Mouse (Mus musculus) liver, embryonic 11.5 days (tissue): ENCODE measurements around the gene Ifna4. TPM values are rescaled to one million over a fixed set of nuclear protein-coding genes. Genes with fewer than 3 reads are reported as not detected.

Experiments used
- ATAC-seq: fragments of 200-750 bp; cut with Nextera tagmentation; replicated peaks from 2 replicates; pipeline ENCODE4 v1.8.0; 2017; ENCODE audit warnings: moderate number of reproducible peaks, mild to moderate bottlenecking, moderate TSS enrichment, moderate library complexity; ENCODE audit not compliant: low FRiP score
- DNase-seq: peaks from one replicate; pipeline ENCODE4 v3.0.0-alpha.2; 2017; ENCODE audit warnings: low spot score
- H3K27ac ChIP-seq: fragments of 300-500 bp; sonication (generic); 2 replicates; pipeline ENCODE4 v1.5.1; 2014; ENCODE audit warnings: mild to moderate bottlenecking, low read depth, low read length, control low read depth
- H3K27me3 ChIP-seq: fragments of 300-500 bp; sonication (generic); replicated peaks from 2 replicates; pipeline ENCODE4 v1.6.1; 2014; ENCODE audit warnings: low read length, mixed read lengths; ENCODE audit not compliant: control insufficient read depth, insufficient read depth
- H3K36me3 ChIP-seq: fragments of 300-500 bp; sonication (generic); 2 replicates; pipeline ENCODE4 v1.6.1; 2014; ENCODE audit warnings: mild to moderate bottlenecking, low read length, moderate library complexity, mixed read lengths; ENCODE audit not compliant: control insufficient read depth, insufficient read depth
- H3K4me1 ChIP-seq: fragments of 300-500 bp; sonication (generic); replicated peaks from 2 replicates; pipeline ENCODE4 v1.6.1; 2014; ENCODE audit warnings: low read length, mixed read lengths; ENCODE audit not compliant: control insufficient read depth, insufficient read depth
- H3K4me2 ChIP-seq: fragments of 300-500 bp; sonication (generic); 2 replicates; pipeline ENCODE4 v1.6.1; 2014; ENCODE audit warnings: mild to moderate bottlenecking, control low read depth, moderate library complexity
- H3K4me3 ChIP-seq: fragments of 300-500 bp; sonication (generic); 2 replicates; pipeline ENCODE4 v1.5.1; 2014; ENCODE audit warnings: low read depth, low read length, control low read depth
- H3K9ac ChIP-seq: fragments of 300-500 bp; sonication (generic); 2 replicates; pipeline ENCODE4 v1.6.1; 2014; ENCODE audit warnings: low read depth, low read length, control low read depth
- H3K9me3 ChIP-seq: fragments of 300-500 bp; sonication (generic); 2 replicates; pipeline ENCODE4 v1.6.1; 2016; ENCODE audit warnings: low read length, inconsistent platforms, mixed read lengths; ENCODE audit not compliant: control insufficient read depth
- WGBS: fragments of 180-500 bp; shearing (Covaris S2); extraction: QIAGEN DNeasy Blood & Tissue Kit; methylation state at CpG from one replicate; pipeline ENCODE4 v1.1.7; 2014; 5-methylcytosine and 5-hydroxymethylcytosine counted together
- polyA plus RNA-seq: library from polyadenylated mRNA; unstranded; fragments of >200 nt; fragmentation: Nextera tagmentation; extraction: Ambion mirVana; gene quantifications from 2 replicates; pipeline ENCODE4 v1.2.1, GENCODE M21; 2014

Ifna4 gene
- polyA plus RNA-seq, 1 experiment from 2014 or later = not detected

DNA sequence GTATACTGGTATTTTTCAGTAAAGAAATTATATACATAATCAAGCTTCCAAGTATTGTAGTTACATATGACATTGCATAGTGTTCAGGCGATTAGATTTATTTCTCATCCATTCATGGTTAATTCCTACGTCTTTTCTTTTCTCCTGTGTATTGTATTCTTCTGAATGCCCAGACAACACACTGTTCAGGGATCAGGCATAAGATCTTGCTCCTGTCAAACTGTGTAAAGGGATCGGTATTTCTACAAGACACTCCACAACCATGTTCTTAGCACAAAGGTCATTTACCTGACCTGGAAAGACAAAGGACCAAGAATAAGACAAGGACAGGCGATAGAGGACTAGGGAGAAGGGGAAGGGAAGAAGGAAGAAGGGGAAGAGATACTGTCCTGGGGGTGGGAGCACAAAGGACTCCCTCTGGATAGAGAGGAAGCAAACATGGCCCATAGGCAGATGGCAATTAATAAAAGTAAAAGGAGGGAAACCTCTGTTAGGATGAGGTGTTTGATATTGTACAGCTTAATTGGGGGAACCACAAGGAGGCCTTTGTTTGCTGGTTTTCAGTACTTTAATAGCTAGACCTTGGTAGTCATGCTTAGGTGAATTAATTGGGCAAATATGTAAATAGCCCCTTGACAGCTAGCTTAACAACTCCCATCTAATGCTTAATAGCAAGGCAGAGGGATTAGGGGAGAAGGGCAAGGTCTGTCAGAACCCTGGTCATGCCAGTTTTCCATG, 9.5 kb downstream of the Ifna4 start:
- no peaks in the 10 kb centered on the region for H3K4me1 ChIP-seq
- 60% methylated on average over 4 of the region's 4 CpGs for WGBS
- no peak overlapping the region for H3K9ac ChIP-seq

DNA sequence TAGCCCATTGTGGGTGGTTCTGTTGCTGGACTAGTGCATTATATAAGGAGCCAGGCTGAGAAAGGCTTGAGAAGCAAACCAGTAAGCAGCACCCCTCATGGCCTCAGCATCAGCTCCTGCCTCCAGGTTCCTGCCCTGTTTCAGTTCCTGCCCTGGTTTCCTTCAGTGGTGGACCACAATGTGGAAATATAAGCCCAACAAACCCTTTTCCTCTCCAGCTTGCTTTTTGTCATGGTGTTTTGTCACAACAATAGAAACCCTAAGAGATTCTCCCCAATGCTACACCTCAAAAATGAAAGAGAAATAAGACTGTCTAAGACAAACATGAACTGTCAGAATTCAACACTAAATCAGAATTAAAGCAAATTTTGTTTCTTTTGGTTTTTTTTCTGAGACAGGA, 17.6 kb downstream of the Ifna4 start:
- no peak overlapping the region for H3K27ac ChIP-seq
- no peaks in the 10 kb centered on the region for H3K27me3 ChIP-seq
- no peak overlapping the region for H3K4me2 ChIP-seq
- H3K9ac ChIP-seq = no peak overlapping the region
- H3K9me3 ChIP-seq = no peaks in the 10 kb centered on the region
- H3K4me1 ChIP-seq = no peaks in the 10 kb centered on the region
- ATAC-seq (no peak), DNase-seq (no peak)
- H3K4me3 ChIP-seq = no peak overlapping the region
- H3K36me3 ChIP-seq = no peaks in the 10 kb centered on the region

More for the DNA sequence above, 9.5 kb downstream of the Ifna4 start:
- Histone ChIP-seq H3K27ac (no peak overlapping the region), H3K4me3 (no peak overlapping the region), H3K9me3 (no peaks in the 10 kb centered on the region), H3K4me2 (no peak overlapping the region), H3K27me3 (no peaks in the 10 kb centered on the region), H3K36me3 (no peaks in the 10 kb centered on the region)
- DNase-seq = no peak
- no peak for ATAC-seq

GRCm38 (mm10) chr4:88863309-88863708, 21.6 kb downstream of the Ifna4 start:
- ATAC-seq (no peak), DNase-seq (no peak)
- Histone ChIP-seq H3K4me1 (no peaks in the 10 kb centered on the region), H3K9ac (no peak overlapping the region), H3K27me3 (no peaks in the 10 kb centered on the region), H3K4me2 (no peak overlapping the region), H3K4me3 (no peak overlapping the region), H3K36me3 (no peaks in the 10 kb centered on the region), H3K27ac (no peak overlapping the region), H3K9me3 (no peaks in the 10 kb centered on the region)
- WGBS = 8% methylated on average over 7 of the region's 7 CpGs

GRCm38 (mm10) chr4:88864599-88864998, 22.9 kb downstream of the Ifna4 start:
- Histone ChIP-seq H3K36me3 (no peaks in the 10 kb centered on the region), H3K27ac (no peak overlapping the region), H3K27me3 (no peaks in the 10 kb centered on the region), H3K4me2 (peak overlapping the region; percentile 36), H3K9ac (no peak overlapping the region), H3K4me3 (no peak overlapping the region), H3K9me3 (no peaks in the 10 kb centered on the region), H3K4me1 (no peaks in the 10 kb centered on the region)
- 30% methylated on average over 9 of the region's 9 CpGs for WGBS
- ATAC-seq = no peak
- DNase-seq = no peak

- H3K4me1 ChIP-seq = no peaks in the 10 kb centered on the region
- DNase-seq = no peak
- WGBS = 20% methylated on average over 6 of the region's 6 CpGs
- H3K9ac ChIP-seq = no peak overlapping the region
- no peak for ATAC-seq
- H3K4me3 ChIP-seq = no peak overlapping the region
- H3K36me3 ChIP-seq = no peaks in the 10 kb centered on the region
- H3K27me3 ChIP-seq = no peaks in the 10 kb centered on the region
- H3K27ac ChIP-seq = no peak overlapping the region
- H3K4me2 ChIP-seq = peak overlapping the region; percentile 36
- no peaks in the 10 kb centered on the region for H3K9me3 ChIP-seq
These were observed 23.4 kb downstream of the Ifna4 start for GRCm38 (mm10) chr4:88865011-88865569.

- no peaks in the 10 kb centered on the region for H3K4me1 ChIP-seq
- WGBS = 2% methylated on average over 8 of the region's 8 CpGs
- peak overlapping the region; percentile 94 for H3K4me2 ChIP-seq
- H3K9me3 ChIP-seq = no peaks in the 10 kb centered on the region
- H3K27ac ChIP-seq = peak overlapping the region; percentile 55; the same call in 1 of the 2 replicates
- ATAC-seq (peak; percentile 61), DNase-seq (peak; percentile 79)
- no peaks in the 10 kb centered on the region for H3K27me3 ChIP-seq
- H3K4me3 ChIP-seq = peak overlapping the region; percentile 68
- H3K9ac ChIP-seq = peak overlapping the region; percentile 68
- no peaks in the 10 kb centered on the region for H3K36me3 ChIP-seq
These were observed 25.8 kb downstream of the Ifna4 start for GRCm38 (mm10) chr4:88867366-88867925.

DNA sequence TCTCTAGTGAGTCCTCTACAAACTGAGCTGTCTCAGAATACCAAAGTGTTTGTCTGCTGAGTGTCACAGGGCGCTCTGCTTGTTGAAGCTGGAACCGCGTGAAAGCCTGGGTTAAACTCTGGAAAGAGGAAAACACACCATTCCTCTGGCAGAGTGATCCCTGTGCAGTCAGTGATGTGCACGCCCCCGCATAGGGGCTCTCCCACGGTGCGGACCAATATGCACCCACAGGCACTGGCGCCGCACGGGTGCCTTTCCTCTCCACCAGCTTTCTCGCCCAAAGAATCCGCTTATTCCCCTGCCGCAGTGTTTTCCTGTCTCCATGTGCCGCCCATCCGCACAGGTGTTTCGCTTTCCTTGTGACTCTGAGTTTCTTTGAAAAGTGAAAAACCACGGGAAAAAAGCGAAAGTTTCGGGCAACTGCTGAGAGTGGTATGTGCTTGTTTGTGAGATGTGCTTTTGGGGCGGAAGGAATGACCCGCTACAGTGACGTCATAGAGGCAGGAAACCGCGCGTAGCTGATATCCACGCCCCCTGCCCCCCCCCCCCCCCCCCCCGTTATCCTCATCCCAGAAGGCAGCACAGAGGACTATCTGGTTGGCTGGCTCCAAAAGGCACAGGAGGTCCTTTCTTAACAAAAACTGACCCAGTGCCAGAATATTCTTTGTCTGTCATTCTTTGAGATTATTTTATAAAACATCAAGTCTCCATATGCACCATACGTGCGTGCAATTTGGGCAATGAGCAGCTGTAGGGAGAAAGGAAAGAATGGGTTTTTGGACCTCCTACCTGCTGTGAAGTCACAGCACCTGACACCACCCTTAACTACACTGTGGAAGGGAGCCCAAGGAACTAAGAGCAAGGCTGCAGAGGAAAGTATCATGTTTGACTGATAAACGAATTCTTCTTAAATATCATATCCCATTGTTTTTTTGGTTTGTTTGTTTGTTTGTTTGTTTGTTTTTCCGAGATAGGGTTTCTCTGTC, 26.6 kb downstream of the Ifna4 start:
- Histone ChIP-seq H3K27ac (peak overlapping the region; percentile 55; the same call in 1 of the 2 replicates), H3K4me2 (peak overlapping the region; percentile 94), H3K4me3 (peak overlapping the region; percentile 68), H3K27me3 (no peaks in the 10 kb centered on the region), H3K4me1 (no peaks in the 10 kb centered on the region), H3K36me3 (no peaks in the 10 kb centered on the region), H3K9me3 (no peaks in the 10 kb centered on the region), H3K9ac (peak overlapping the region; percentile 68)
- ATAC-seq (peak; percentile 77), DNase-seq (peak; percentile 65)
- 8% methylated on average over 31 of the region's 31 CpGs for WGBS

GRCm38 (mm10) chr4:88872691-88873090, 31.0 kb downstream of the Ifna4 start:
- H3K36me3 ChIP-seq = no peaks in the 10 kb centered on the region
- WGBS = 1% methylated on average over 2 of the region's 2 CpGs
- H3K9me3 ChIP-seq = no peaks in the 10 kb centered on the region
- DNase-seq (no peak), ATAC-seq (no peak)
- no peaks in the 10 kb centered on the region for H3K27me3 ChIP-seq
- peaks cover 10% of the 10 kb centered on the region for H3K4me1 ChIP-seq
- no peak overlapping the region for H3K9ac ChIP-seq
- H3K4me2 ChIP-seq = no peak overlapping the region
- H3K4me3 ChIP-seq = no peak overlapping the region
- H3K27ac ChIP-seq = no peak overlapping the region
